Mouse (Mus musculus) kidney, adult 18-20 months (tissue): Measurements from ENCODE around the gene Gria3.

Experiments
- DNase-seq: peaks from one replicate; pipeline ENCODE4 v3.0.0; 2021

Gene Gria3

DNA sequence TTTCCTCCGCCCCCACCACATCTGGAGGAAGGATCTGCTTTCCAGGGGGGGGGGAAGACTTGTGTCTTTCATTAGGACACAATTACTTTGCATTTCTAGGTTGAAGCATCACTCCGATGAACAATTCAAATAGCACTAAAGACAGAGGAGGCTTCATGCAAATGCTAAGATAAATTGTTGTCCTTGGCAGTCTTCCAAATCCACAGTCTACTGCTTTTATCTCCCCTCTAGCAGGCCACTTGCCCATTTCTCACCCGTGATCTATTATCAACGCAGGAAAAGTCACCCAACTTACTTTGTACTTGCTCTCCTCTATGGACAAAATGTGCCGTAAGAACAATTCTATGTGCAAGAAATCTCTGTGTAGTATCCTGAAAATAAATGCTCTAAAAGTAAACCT is 178.1 kb downstream of the Gria3 start:
- no peak for DNase-seq

DNA sequence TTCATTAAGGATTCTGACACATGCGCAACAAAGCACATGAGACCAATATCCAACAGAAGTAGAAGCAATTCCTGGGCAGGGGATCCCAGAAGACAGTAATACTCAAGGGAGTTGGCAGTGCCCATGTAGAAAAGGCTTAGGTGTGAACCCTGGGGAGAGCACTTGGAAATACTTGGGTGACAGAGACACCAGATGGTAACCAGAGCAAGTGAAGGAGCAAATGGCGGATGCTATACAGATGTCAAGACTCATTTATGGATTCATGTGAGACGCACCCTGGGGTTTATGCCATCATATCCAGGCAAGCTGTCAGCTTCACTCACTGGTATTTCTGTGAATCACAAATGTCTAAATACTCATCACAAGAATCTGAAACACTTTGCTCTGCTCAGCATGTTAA is 187.0 kb downstream of the Gria3 start:
- DNase-seq: no peak

DNA sequence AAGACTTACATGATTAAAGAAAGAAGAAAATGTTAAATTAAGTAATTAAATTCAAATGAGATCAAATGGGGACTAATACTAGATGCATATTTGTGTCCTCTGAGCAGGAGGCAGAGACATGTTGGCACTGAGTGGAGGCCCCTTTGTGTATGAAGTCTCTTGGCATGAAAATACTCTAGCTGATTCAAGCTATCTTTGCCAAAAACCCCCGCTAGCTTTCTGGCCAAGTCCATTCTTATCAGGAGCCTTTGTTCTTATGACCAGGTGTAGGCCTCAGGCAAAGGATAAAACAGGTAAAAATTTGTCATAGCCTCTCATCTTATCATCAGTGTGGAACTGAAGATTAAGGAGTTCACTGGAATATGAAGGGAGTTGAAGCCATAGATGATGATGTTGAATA is 206.5 kb downstream of the Gria3 start:
- no peak for DNase-seq

DNA sequence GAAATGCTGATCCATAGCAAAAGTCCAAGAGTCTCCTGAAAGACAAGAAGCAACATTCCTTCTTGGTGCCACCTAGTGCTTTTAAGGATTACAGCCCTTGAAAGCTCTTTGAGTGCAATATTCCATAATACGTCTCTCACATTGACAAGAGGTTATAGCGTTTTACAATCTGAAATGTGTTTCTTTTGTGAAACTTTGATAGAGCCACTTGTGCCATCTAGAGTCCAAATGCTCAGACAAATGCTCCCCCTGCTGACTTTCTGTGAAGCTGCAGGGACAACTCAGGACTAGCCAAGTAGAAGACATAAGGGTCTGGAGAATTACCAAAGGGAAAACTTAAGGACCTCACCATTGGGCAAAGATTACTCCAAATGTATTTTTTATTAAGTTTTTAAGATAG is 214.3 kb downstream of the Gria3 start:
- peak; percentile 27 for DNase-seq

DNA sequence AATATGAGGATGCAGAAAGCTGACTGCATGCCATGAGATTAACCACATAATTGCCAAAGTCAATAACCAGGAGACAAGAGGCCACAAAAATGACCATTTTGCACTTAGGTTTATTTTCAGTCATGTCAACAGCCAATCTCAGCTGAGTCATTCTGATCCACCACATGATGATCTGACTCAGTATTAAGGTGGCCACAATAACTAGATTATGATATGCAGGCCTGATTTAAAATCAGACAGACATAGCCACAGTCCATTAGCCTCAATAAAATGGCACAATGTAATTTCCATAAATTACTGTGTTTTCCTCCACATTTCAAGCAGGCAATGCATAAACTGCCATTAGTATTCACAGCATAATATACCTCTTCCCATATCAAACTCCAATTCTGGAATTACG is 216.3 kb downstream of the Gria3 start:
- DNase-seq: no peak

DNA sequence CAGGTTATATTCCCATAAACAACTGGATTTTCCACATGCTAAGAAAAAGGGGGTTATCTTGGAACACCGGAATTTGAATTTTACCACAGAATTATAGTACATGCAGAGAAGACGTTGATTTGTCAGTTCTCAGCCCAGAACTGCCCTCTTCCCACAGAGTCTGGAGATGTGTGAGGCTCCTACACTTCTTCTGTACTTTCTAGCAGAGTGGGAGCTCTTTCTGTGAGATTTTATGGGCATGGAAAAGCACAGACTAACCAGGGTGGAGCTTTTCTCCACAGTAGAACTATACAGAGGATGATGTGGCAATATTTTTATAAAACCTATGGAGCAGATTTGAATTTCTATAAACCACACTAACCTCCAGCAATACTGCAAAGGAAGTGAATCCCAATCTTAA is 217.7 kb downstream of the Gria3 start:
- no peak for DNase-seq

DNA sequence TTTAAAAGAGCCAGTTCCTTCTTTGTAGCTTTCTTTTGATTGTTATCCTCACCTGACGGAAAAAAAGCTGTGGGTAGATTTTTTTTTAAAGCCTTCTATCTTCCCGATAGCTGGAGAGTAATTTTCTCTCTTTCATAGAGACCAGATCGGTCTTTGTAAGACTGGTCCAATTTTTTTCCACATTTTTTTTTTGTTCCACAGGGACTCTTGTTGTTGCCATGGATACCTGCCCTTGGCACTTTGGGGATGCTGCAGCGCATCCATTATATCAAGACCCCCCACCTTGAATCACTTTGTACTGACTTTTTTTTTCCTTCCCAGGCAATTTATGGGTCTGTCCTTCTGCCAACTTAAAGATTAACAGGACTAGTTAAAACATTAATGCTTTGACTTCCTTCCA is 232.9 kb downstream of the Gria3 start:
- DNase-seq: no peak

DNA sequence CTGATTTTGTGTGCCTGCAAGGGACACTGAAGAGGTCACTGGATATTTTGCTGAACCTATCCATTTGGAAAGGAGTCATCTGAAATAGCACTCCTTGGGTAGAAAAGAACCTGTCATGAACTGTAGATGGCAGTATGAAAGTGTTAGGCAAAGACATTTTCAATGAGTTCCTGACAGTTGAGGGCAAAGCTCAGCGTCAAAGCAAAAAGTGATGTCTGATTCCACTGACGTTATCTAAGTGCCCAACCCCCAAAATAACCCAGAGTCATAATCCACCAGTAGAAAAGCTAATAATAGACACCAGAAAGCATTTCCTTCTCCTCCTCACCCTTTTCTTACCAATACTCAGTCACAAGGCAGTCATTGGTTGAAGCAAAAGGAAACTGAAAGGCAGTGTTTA is 244.3 kb downstream of the Gria3 start:
- no peak for DNase-seq

DNA sequence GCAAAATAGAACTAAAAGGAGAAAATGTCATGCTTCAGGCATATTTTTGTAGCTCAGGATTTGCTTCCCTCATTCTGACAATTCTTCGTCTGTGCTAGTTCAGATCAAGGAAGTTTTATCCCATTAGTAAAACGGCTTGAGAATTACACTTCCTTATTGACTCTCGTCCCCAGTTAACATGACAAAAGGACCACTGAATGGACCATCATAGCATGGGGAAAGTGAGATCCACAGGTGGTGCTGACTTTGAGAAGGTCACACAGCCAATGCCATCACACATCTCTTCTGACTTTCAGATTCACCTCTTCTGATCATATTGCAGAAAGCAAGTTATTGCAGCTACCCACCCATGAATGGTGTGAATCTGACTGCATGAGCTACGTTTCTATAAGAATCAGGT is 257.1 kb downstream of the Gria3 start:
- DNase-seq: no peak

DNA sequence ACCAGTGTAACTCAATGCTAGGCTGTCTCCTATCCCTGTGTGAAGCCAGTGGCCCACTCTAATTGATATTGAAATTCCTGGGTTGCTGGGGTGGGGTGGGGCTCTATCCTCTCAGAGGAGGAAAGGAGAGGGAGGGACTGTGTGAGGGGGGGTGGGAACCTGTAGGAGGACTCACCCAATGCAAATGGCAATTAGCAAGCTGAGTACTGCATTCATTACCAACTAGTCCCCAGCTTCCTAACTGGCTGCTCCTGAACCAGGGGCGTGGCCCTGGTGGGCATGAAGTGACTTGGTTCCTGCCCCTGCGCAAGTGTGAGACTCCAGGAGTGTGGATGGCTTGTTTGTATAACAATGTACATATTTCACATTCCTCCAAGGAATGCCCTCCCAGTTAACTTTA is 288.2 kb downstream of the Gria3 start:
- DNase-seq: no peak

DNA sequence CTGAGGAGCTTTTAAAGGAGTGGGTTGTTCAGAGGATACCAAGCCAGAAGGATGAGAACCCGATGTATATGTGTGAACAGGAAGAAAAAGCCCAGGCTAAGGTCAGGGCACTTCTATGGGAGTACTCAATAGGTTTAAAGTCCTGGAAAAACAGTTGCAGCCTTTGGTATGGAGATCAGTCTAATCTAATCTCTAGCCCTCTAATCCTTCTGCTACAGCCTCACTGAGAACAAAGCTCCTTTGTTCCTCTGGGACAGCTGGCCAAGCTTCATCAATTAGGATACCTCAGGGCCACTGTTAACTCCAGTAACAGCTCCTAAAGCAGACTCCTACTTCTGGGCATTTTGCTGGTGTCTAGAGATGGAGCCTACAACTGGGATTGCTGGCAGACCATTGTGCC is 291.4 kb downstream of the Gria3 start:
- no peak for DNase-seq
